Mouse (Mus musculus) forebrain, embryonic 10.5 days (tissue): Measurements from ENCODE around the gene Wnt3. TPM values are rescaled to one million over a fixed set of nuclear protein-coding genes. Genes with fewer than 3 reads are reported as not detected.

Experiments used
- DNase-seq: peaks from one replicate; pipeline ENCODE4 v3.0.0-alpha.2; 2017; ENCODE audit warnings: low spot score; ENCODE audit errors: extremely low spot score
- H3K27ac ChIP-seq: fragments of 300-500 bp; sonication (generic); 2 replicates; pipeline ENCODE4 v1.5.1; 2016; ENCODE audit warnings: mild to moderate bottlenecking
- H3K27me3 ChIP-seq: fragments of 300-500 bp; sonication (generic); 2 replicates; pipeline ENCODE4 v1.6.1; 2016; ENCODE audit warnings: mild to moderate bottlenecking; ENCODE audit not compliant: poor library complexity, severe bottlenecking
- H3K36me3 ChIP-seq: fragments of 300-500 bp; sonication (generic); replicated peaks from 2 replicates; pipeline ENCODE4 v1.6.1; 2016; ENCODE audit warnings: mild to moderate bottlenecking, moderate library complexity
- H3K4me1 ChIP-seq: fragments of 300-500 bp; sonication (generic); 2 replicates; pipeline ENCODE4 v1.6.1; 2016
- H3K4me3 ChIP-seq: fragments of 300-500 bp; sonication (generic); 2 replicates; pipeline ENCODE4 v1.5.1; 2016; ENCODE audit warnings: mild to moderate bottlenecking, moderate library complexity
- H3K9me3 ChIP-seq: fragments of 300-500 bp; sonication (generic); 2 replicates; pipeline ENCODE4 v1.6.1; 2016; ENCODE audit warnings: mild to moderate bottlenecking, moderate library complexity
- WGBS: fragments of 180-500 bp; shearing (Covaris S2); methylation state at CpG from one replicate; pipeline ENCODE4 v1.1.7; 2016; 5-methylcytosine and 5-hydroxymethylcytosine counted together
- polyA plus RNA-seq: library from polyadenylated mRNA; unstranded; fragments of >200 nt; fragmentation: Nextera tagmentation; extraction: Ambion mirVana; gene quantifications from 2 replicates; pipeline ENCODE4 v1.2.1, GENCODE M21; 2016

Wnt3 gene
- polyA plus RNA-seq, 1 experiment from 2014 or later, result 4.2 TPM

DNA sequence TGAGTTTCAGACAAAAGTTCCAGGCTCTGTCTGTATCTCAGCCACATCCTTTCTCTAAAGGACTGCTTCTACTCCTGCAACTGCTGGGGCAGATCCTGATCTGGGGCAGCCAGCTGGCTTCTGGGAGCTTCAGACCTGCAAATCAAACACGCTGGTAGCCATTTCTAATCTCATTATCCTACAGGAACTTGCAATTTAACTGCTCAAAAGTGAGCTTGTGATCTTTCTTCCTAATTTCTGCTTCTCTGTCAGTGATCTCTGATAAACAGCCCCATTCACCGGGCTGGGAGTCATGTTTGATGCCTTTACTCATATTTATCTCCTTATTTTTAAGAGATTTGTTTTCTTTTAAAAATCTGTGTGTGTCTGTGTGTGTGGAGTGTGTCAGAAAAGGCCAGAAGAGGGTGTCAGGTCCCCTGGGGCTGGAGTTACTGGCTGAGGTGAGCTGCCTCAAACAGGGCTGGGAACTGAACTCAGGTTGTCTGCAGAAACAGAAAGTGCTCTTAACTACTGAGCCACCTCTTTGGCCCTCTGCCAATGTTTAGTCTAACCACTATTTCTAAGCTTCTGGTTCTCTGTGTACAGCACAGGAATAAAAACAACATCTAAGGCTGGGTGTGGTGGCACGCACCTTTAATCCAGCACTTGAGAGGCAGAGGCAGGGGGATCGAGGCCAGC, 86.1 kb downstream of the Wnt3 start:
- Histone ChIP-seq H3K36me3 (peaks cover 56% of the 10 kb centered on the region), H3K27me3 (no peaks in the 10 kb centered on the region), H3K4me3 (no peak overlapping the region), H3K27ac (peak overlapping the region; percentile 60; the same call in 1 of the 2 replicates), H3K9me3 (no peaks in the 10 kb centered on the region), H3K4me1 (peaks cover 21% of the 10 kb centered on the region)
- 67% methylated on average over 4 of the region's 4 CpGs for WGBS
- no peak for DNase-seq

DNA sequence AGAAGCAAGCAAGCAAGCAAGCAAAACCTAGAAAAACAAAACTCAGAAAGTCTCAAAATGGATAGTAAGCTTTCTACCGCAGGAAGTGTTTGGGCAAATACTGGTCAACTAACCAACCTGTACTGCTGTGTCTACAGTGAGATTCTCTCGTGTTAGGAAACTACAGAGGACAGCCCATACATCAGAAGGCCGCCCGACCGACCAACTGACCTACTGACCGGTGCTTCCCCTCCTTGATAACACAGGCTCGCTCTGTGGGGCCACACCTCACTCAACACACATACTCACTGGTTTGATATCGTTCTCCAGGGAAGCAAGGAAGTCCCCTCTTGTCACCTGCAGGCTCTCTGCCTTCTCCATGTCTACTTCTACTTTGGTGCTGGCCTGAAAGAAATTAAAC, 89.0 kb downstream of the Wnt3 start:
- Histone ChIP-seq H3K27ac (no peak overlapping the region), H3K27me3 (no peaks in the 10 kb centered on the region), H3K4me1 (peaks cover 15% of the 10 kb centered on the region), H3K4me3 (no peak overlapping the region), H3K9me3 (no peaks in the 10 kb centered on the region), H3K36me3 (peaks cover 58% of the 10 kb centered on the region)
- whole genome bisulfite sequencing, result 92% methylated on average over 8 of the region's 8 CpGs
- DNase-seq, result no peak

DNA sequence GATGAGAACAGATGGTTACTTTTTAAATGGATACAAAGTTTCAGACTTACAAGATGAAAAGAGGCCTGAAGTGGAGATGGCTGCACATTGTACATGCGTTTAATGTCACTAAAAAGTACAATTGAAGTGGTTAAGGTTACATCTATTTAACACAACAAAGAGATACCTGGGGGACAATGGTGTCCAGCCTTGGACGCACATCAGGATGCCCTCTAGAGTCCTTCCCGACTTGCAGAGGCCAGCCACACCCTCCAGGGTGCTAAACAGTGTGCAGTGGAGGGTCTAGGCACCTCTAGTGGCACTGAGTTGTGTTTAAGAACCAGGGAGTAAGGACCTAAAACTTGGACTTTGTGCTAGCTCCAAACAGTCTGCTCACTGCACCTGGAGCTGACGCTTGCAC, 90.5 kb downstream of the Wnt3 start:
- Histone ChIP-seq H3K4me3 (no peak overlapping the region), H3K4me1 (peaks cover 15% of the 10 kb centered on the region), H3K9me3 (no peaks in the 10 kb centered on the region), H3K27ac (no peak overlapping the region), H3K27me3 (no peaks in the 10 kb centered on the region), H3K36me3 (peaks cover 49% of the 10 kb centered on the region)
- no peak for DNase-seq
- 89% methylated on average over 4 of the region's 4 CpGs for WGBS

DNA sequence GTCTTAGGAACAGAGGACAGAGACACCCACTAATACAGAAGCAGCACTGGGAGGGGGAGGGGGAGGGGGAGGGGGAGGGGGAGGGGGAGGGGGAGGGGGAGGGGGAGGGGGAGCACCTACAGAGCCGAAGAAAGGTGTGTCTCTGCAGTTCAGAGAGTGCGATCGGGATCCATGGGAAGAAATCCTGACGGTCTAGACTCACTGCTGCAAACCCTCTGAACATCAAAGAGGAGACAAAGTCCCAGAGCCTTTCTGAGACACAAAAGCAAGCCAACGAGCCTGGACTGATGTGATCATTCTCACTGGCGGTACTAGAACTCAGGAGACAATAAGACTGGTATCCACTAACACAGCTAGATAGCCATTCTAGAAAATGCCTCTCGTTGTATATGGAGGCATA, 91.4 kb downstream of the Wnt3 start:
- H3K27me3 ChIP-seq, result no peaks in the 10 kb centered on the region
- 68% methylated on average over 7 of the region's 7 CpGs for WGBS
- peaks cover 41% of the 10 kb centered on the region for H3K36me3 ChIP-seq
- H3K27ac ChIP-seq, result no peak overlapping the region
- no peak overlapping the region for H3K4me3 ChIP-seq
- peaks cover 8% of the 10 kb centered on the region for H3K4me1 ChIP-seq
- no peak for DNase-seq
- H3K9me3 ChIP-seq, result no peaks in the 10 kb centered on the region

Other genes starting within 250 kb of the Wnt3 start
- not detected in 2 replicates for gene Gm884, start 153.0 kb upstream of the Wnt3 start, polyA plus RNA-seq
- gene Lyzl6, start 135.3 kb upstream of the Wnt3 start, polyA plus RNA-seq, result not detected in 2 replicates
- gene Rprml, start 124.6 kb upstream of the Wnt3 start, polyA plus RNA-seq, result 0.16 TPM in 1 of 2 replicates, not detected in the other
- gene Gosr2, start 76.3 kb upstream of the Wnt3 start, polyA plus RNA-seq, result 99.5 and 100 TPM in 2 replicates
- gene Wnt9b, start 24.3 kb upstream of the Wnt3 start, polyA plus RNA-seq, result 0.99 and 1.4 TPM in 2 replicates
- gene Nsf, start 179.9 kb downstream of the Wnt3 start, polyA plus RNA-seq, result 55.3 and 57.6 TPM in 2 replicates
- gene Arf2, start 192.6 kb downstream of the Wnt3 start, polyA plus RNA-seq, result 94.9 and 98.4 TPM in 2 replicates